Mouse (Mus musculus): ENCODE data around the gene Mettl23. TPM values are rescaled to one million over a fixed set of nuclear protein-coding genes. Genes with fewer than 3 reads are reported as not detected.

Gene Mettl23
- polyA plus RNA-seq, 1 experiment from 2014 or later = 70.6 TPM

DNA sequence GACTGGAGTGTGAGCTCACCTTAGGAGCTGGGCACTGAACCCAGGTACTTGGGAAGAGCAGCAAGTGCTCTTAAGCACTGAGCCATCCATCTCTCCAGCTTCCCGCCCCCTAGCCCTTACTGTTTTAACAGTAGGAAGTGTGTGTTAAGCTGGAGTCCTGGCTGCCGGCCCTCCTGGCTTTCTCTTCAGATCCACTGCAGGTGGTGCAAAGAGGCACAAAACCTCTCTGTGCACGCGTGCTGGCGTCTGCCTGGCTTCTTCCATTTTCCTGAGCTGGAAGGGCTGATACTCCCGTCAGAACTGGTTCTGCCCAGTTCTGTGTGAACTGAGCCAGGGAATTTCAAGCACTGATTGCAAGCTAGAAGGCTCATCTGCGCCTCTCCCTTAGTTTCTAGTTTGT is 37.8 kb downstream of the Mettl23 start:
- Histone ChIP-seq H3K9ac (ENCODE audit: low read depth, low read length) (no peak overlapping the region), H3K36me3 (ENCODE audit: control insufficient read depth, insufficient read depth, low read length) (no peaks in the 10 kb centered on the region), H3K4me2 (replicated peaks; ENCODE audit: low read depth, low read length) (no peak overlapping the region), H3K27me3 (ENCODE audit: control insufficient read depth, insufficient read depth, low read length) (peaks cover 2% of the 10 kb centered on the region; the same call in 1 of the 2 replicates), H3K9me3 (ENCODE audit: control insufficient read depth, low read length) (no peaks in the 10 kb centered on the region), H3K4me1 (replicated peaks; ENCODE audit: control insufficient read depth, insufficient read depth, low read length) (peaks cover 4% of the 10 kb centered on the region; the same call in 1 of the 2 replicates), H3K4me3 (ENCODE audit: low read depth, low read length) (no peak overlapping the region), H3K27ac (ENCODE audit: low read depth, low read length) (no peak overlapping the region)
- 65% methylated on average over 7 of the region's 7 CpGs for WGBS
- DNase-seq (ENCODE audit: low spot score) (no peak), ATAC-seq (ENCODE audit: low FRiP score) (no peak)

DNA sequence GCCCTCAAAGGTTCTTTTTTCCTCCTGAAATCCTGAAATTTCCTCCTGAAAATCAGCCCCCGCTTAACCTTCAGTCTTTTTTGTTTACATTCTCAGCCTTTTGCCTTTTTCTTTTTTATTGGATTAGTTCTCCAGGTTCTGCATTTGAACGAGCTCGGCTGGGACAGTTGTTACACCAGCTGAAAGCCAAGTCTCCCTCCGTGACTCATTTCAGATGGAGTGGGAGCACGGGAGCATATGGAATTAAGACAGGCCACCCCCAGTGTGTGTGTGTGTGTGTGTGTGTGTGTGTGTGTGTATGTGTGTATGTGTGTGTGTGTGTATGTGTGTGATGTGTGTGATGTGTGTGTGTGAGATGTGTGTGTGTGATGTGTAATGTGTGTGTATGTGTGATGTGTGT is 38.4 kb downstream of the Mettl23 start:
- peaks cover 4% of the 10 kb centered on the region; the same call in 1 of the 2 replicates for H3K4me1 ChIP-seq (replicated peaks; ENCODE audit: control insufficient read depth, insufficient read depth, low read length)
- DNase-seq (ENCODE audit: low spot score) = no peak
- no peak overlapping the region for H3K4me2 ChIP-seq (replicated peaks; ENCODE audit: low read depth, low read length)
- H3K27ac ChIP-seq (ENCODE audit: low read depth, low read length) = no peak overlapping the region
- H3K4me3 ChIP-seq (ENCODE audit: low read depth, low read length) = no peak overlapping the region
- 79% methylated on average over 5 of the region's 5 CpGs for WGBS
- no peak overlapping the region for H3K9ac ChIP-seq (ENCODE audit: low read depth, low read length)
- no peak for ATAC-seq (ENCODE audit: low FRiP score)
- H3K9me3 ChIP-seq (ENCODE audit: control insufficient read depth, low read length) = no peaks in the 10 kb centered on the region
- no peaks in the 10 kb centered on the region for H3K36me3 ChIP-seq (ENCODE audit: control insufficient read depth, insufficient read depth, low read length)
- peaks cover 3% of the 10 kb centered on the region; the same call in 1 of the 2 replicates for H3K27me3 ChIP-seq (ENCODE audit: control insufficient read depth, insufficient read depth, low read length)

DNA sequence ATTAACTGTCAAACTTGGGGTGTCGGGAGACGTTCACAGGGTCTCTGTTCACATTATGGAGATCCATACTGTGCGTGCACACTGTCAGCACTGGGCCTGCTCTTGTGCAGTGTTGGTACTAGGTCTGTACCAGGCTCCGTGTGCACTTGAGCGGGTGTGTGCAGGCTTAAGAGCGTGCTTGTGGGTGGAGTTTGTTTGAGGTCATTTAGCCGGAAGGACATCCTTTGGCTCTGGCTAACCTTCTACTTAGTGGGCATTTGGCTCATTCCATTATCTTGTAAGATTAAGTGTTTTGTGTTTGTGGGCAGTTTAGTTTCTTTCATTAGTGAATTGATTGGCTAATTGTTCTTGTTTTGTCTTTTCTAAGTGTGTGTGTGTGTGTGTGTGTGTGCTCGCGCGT is 39.4 kb downstream of the Mettl23 start:
- Histone ChIP-seq H3K9ac (ENCODE audit: low read depth, low read length) (no peak overlapping the region), H3K27ac (ENCODE audit: low read depth, low read length) (no peak overlapping the region), H3K27me3 (ENCODE audit: control insufficient read depth, insufficient read depth, low read length) (peaks cover 3% of the 10 kb centered on the region; the same call in 1 of the 2 replicates), H3K9me3 (ENCODE audit: control insufficient read depth, low read length) (no peaks in the 10 kb centered on the region), H3K36me3 (ENCODE audit: control insufficient read depth, insufficient read depth, low read length) (no peaks in the 10 kb centered on the region), H3K4me2 (replicated peaks; ENCODE audit: low read depth, low read length) (no peak overlapping the region), H3K4me1 (replicated peaks; ENCODE audit: control insufficient read depth, insufficient read depth, low read length) (peaks cover 4% of the 10 kb centered on the region; the same call in 1 of the 2 replicates), H3K4me3 (ENCODE audit: low read depth, low read length) (no peak overlapping the region)
- DNase-seq (ENCODE audit: low spot score) (no peak), ATAC-seq (ENCODE audit: low FRiP score) (no peak)
- 81% methylated on average over 10 of the region's 10 CpGs for WGBS

DNA sequence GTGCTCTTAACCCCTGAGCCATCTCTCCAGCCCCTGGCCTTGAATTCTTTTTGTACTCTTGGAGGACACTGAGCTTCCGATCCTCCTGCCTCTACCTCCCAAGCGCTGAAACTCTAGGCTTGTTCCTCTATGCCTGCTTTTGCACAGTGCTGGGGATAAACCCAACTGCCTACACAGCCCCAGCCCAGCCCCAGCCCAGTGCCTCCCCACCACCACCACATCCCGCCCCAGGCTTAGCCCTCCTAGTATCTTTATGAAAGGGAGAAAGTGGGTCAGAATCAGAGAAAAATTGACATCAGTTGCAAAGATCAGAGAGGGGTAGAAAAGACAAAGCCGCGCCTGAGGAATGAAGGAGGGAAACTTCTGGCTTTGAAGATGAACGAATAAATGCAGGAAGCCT is 41.0 kb downstream of the Mettl23 start:
- peaks cover 4% of the 10 kb centered on the region; the same call in 1 of the 2 replicates for H3K4me1 ChIP-seq (replicated peaks; ENCODE audit: control insufficient read depth, insufficient read depth, low read length)
- H3K4me3 ChIP-seq (ENCODE audit: low read depth, low read length) = no peak overlapping the region
- ATAC-seq (ENCODE audit: low FRiP score) (no peak), DNase-seq (ENCODE audit: low spot score) (no peak)
- H3K27me3 ChIP-seq (ENCODE audit: control insufficient read depth, insufficient read depth, low read length) = peaks cover 3% of the 10 kb centered on the region; the same call in 1 of the 2 replicates
- WGBS = 86% methylated on average over 6 of the region's 6 CpGs
- no peak overlapping the region for H3K27ac ChIP-seq (ENCODE audit: low read depth, low read length)
- H3K9me3 ChIP-seq (ENCODE audit: control insufficient read depth, low read length) = no peaks in the 10 kb centered on the region
- H3K9ac ChIP-seq (ENCODE audit: low read depth, low read length) = no peak overlapping the region
- H3K36me3 ChIP-seq (ENCODE audit: control insufficient read depth, insufficient read depth, low read length) = no peaks in the 10 kb centered on the region
- no peak overlapping the region for H3K4me2 ChIP-seq (replicated peaks; ENCODE audit: low read depth, low read length)

DNA sequence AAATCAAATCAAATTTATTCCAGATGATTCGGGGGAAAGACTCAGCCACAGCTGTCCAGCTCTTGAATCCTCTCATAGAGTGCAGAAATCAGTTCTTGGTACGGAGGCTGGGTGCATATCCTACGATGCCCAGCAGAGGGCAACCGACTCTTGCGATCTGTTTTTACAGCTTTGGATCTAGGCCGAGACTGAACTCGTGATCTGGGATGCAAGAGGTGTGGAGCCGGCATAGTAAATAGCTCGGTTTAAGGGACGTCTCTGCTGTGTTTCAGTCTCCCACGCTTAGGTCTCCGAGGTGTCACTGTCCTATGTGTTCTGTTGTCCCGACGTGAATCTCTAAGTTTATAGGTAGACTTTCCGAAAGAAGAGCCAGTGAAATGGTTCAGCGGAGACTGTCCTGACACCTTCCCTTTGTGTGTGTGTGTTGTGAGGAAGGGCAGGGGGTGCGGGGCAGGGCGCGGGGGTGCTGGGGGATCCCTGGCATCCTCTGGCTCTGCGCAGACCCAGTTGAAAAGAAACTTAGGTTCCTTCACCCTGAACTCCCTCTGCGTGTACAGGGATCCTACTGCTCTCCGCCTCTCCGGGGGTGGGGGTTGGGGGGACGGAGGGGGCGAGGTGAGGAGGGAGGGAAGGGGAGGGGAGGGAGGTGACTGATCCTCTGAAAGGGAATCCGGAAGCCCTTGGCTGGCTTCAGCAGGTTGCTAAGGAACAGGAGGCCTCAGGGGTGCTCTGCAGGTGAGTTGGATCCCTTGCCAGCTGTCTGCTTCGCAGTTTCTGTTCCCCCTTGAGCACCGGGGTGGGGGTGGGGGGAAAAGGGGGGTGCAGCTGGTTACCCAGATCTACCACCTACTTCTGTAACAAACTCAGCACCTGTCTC is 42.4 kb downstream of the Mettl23 start:
- peaks cover 3% of the 10 kb centered on the region; the same call in 1 of the 2 replicates for H3K27me3 ChIP-seq (ENCODE audit: control insufficient read depth, insufficient read depth, low read length)
- H3K9me3 ChIP-seq (ENCODE audit: control insufficient read depth, low read length) = no peaks in the 10 kb centered on the region
- peak overlapping the region; percentile 2; the same call in 1 of the 2 replicates for H3K4me3 ChIP-seq (ENCODE audit: low read depth, low read length)
- WGBS = 3% methylated on average over 27 of the region's 28 CpGs
- peak; percentile 25 for ATAC-seq (ENCODE audit: low FRiP score)
- no peak overlapping the region for H3K9ac ChIP-seq (ENCODE audit: low read depth, low read length)
- H3K27ac ChIP-seq (ENCODE audit: low read depth, low read length) = no peak overlapping the region
- peak; percentile 95 for DNase-seq (ENCODE audit: low spot score)
- no peaks in the 10 kb centered on the region for H3K36me3 ChIP-seq (ENCODE audit: control insufficient read depth, insufficient read depth, low read length)
- H3K4me1 ChIP-seq (replicated peaks; ENCODE audit: control insufficient read depth, insufficient read depth, low read length) = peaks cover 4% of the 10 kb centered on the region; the same call in 1 of the 2 replicates
- H3K4me2 ChIP-seq (replicated peaks; ENCODE audit: low read depth, low read length) = 0 out of 2 replicates have a peak overlapping the region, but pooled peaks have one; percentile 7

DNA sequence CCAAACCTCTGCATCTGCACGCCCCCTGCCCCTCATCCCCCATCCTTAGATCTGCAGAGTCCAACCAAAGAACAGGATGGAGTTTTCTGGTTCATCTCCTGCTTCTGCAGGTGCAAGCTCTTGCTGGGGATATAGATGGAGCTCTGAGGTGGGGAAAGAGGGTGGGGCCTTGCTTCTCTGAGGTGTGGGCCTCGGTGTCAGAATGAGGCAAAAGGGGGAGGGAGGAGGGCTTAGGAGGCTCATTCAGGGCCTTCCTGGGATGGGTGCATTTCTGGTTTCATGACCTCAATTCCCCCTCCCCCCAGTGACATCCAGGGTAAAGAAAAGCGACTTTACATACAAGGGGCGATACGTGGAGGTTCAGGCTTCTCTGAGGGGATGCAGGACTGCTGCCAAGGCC is 44.1 kb downstream of the Mettl23 start:
- 63% methylated on average over 5 of the region's 5 CpGs for WGBS
- H3K36me3 ChIP-seq (ENCODE audit: control insufficient read depth, insufficient read depth, low read length) = no peaks in the 10 kb centered on the region
- ATAC-seq (ENCODE audit: low FRiP score) (no peak), DNase-seq (ENCODE audit: low spot score) (no peak)
- H3K27me3 ChIP-seq (ENCODE audit: control insufficient read depth, insufficient read depth, low read length) = peaks cover 3% of the 10 kb centered on the region; the same call in 1 of the 2 replicates
- no peaks in the 10 kb centered on the region for H3K9me3 ChIP-seq (ENCODE audit: control insufficient read depth, low read length)
- H3K4me1 ChIP-seq (replicated peaks; ENCODE audit: control insufficient read depth, insufficient read depth, low read length) = peaks cover 4% of the 10 kb centered on the region; the same call in 1 of the 2 replicates
- H3K27ac ChIP-seq (ENCODE audit: low read depth, low read length) = no peak overlapping the region
- H3K4me2 ChIP-seq (replicated peaks; ENCODE audit: low read depth, low read length) = no peak overlapping the region
- H3K4me3 ChIP-seq (ENCODE audit: low read depth, low read length) = no peak overlapping the region
- no peak overlapping the region for H3K9ac ChIP-seq (ENCODE audit: low read depth, low read length)

DNA sequence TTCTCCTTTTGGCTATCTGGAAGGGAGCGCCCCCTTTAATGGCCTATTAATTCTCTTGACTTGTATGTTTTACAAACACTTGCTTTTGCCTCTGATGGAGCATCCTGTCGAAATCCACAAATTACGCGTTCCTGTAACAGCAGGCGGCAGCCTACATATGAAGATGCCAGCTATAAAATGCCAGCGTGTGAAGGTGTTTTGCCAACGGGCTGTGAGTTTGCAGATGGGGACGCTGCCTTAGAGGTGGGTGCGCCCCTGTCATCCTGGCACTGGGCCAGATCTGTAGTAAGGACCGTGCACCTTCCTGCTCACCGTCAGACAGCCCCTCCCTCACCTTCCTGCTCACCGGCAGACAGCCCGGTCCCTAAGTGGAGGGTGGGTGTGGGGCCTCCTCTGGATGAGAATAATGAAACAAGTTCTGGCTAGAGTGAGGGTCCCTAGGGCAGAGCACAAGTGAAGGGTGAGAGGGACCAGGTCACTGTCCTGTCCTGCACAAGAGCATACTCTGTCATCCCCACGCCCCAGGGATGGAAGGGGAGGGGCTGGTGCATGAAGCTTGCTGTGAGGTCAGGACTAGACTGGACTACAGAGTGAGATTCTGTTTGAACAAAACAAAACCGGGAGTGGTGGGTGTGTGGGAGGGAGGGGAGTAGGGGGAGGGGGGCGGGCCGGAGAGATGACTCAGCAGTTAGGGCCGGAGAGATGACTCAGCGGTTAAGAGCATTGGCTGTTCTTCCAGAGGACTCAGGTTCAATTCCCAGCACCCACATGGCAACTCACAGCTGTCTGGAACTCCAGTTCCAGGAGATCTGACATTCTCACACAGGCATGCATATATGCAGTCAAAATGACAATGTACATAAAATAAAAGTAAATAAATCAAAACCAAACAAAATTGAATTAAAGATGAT is 50.7 kb downstream of the Mettl23 start:
- no peak overlapping the region for H3K9ac ChIP-seq (ENCODE audit: low read depth, low read length)
- no peak for ATAC-seq (ENCODE audit: low FRiP score)
- H3K36me3 ChIP-seq (ENCODE audit: control insufficient read depth, insufficient read depth, low read length) = no peaks in the 10 kb centered on the region
- H3K27me3 ChIP-seq (ENCODE audit: control insufficient read depth, insufficient read depth, low read length) = no peaks in the 10 kb centered on the region
- no peaks in the 10 kb centered on the region for H3K9me3 ChIP-seq (ENCODE audit: control insufficient read depth, low read length)
- H3K4me3 ChIP-seq (ENCODE audit: low read depth, low read length) = no peak overlapping the region
- no peak overlapping the region for H3K4me2 ChIP-seq (replicated peaks; ENCODE audit: low read depth, low read length)
- no peak for DNase-seq (ENCODE audit: low spot score)
- WGBS = 78% methylated on average over 19 of the region's 19 CpGs
- H3K27ac ChIP-seq (ENCODE audit: low read depth, low read length) = no peak overlapping the region
- no peaks in the 10 kb centered on the region for H3K4me1 ChIP-seq (replicated peaks; ENCODE audit: control insufficient read depth, insufficient read depth, low read length)

DNA sequence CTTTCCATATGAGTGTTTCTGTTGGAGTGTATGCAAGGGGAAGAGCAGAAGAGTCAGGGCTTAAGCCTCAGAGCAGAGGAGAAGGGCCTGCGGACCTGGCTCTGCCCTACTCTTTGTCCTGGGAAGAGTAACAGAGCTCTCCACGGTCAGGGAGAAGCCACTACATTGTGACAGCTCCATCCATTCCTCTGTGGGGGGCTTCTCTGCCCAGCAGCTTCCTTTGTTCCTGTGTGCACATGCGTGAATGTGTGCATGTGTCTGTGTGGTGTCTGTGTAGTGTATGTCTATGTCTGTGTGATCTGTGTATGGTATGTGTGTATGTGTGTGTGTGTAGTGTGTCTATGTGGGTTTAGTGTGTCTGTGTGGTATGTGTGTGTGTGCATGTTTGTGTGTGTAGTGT is 52.3 kb downstream of the Mettl23 start:
- 59% methylated on average over 3 of the region's 3 CpGs for WGBS
- no peaks in the 10 kb centered on the region for H3K36me3 ChIP-seq (ENCODE audit: control insufficient read depth, insufficient read depth, low read length)
- H3K27me3 ChIP-seq (ENCODE audit: control insufficient read depth, insufficient read depth, low read length) = no peaks in the 10 kb centered on the region
- H3K4me1 ChIP-seq (replicated peaks; ENCODE audit: control insufficient read depth, insufficient read depth, low read length) = no peaks in the 10 kb centered on the region
- H3K4me3 ChIP-seq (ENCODE audit: low read depth, low read length) = no peak overlapping the region
- no peaks in the 10 kb centered on the region for H3K9me3 ChIP-seq (ENCODE audit: control insufficient read depth, low read length)
- no peak overlapping the region for H3K27ac ChIP-seq (ENCODE audit: low read depth, low read length)
- no peak for ATAC-seq (ENCODE audit: low FRiP score)
- H3K9ac ChIP-seq (ENCODE audit: low read depth, low read length) = no peak overlapping the region
- DNase-seq (ENCODE audit: low spot score) = no peak
- H3K4me2 ChIP-seq (replicated peaks; ENCODE audit: low read depth, low read length) = no peak overlapping the region

All from hindbrain, embryonic 11.5 days (tissue).